24 mouse cellular contexts compared by ENCODE assay signal in genomic region chr10:108896529-108896928, GRCm38 (mm10).
"Had no signal": no experiment of that assay in that cellular context is flagged by ENCODE, and none has a peak within 500 bp of the region (broad histone marks: within the 10 kb centered on the region; RNA-seq: fewer than 3 reads in every experiment).

No protein-coding gene starts in this region.

- H3K4me2 ChIP-seq: heart, embryonic 11.5 days; heart, embryonic 13.5 days; heart, embryonic 15.5 days; hindbrain, embryonic 13.5 days; hindbrain, embryonic 15.5 days; kidney, embryonic 15.5 days; limb, embryonic 13.5 days; limb, embryonic 15.5 days; liver, embryonic 12.5 days had no signal

- ATAC-seq: forebrain, postnatal 0 days; hindbrain, postnatal 0 days; intestine, embryonic 16.5 days; liver, embryonic 12.5 days had no signal

- H3K9ac ChIP-seq: forebrain, postnatal 0 days; heart, embryonic 13.5 days; heart, embryonic 15.5 days; hindbrain, embryonic 13.5 days; hindbrain, embryonic 15.5 days; kidney, embryonic 15.5 days; limb, embryonic 13.5 days; limb, embryonic 15.5 days; liver, embryonic 12.5 days had no signal

- H3K4me1 ChIP-seq: heart, embryonic 13.5 days; heart, embryonic 15.5 days; hindbrain, embryonic 13.5 days; hindbrain, embryonic 15.5 days; kidney, embryonic 15.5 days; limb, embryonic 13.5 days; limb, embryonic 15.5 days; liver, embryonic 12.5 days had no signal

- H3K27ac ChIP-seq: heart, adult 2 months; heart, embryonic 13.5 days; heart, embryonic 15.5 days; hindbrain, embryonic 13.5 days; hindbrain, embryonic 15.5 days; hindbrain, postnatal 0 days; kidney, embryonic 15.5 days; kidney, postnatal 0 days; limb, embryonic 13.5 days; limb, embryonic 15.5 days; liver, embryonic 12.5 days had no signal

- H3K9me3 ChIP-seq: heart, embryonic 13.5 days; heart, embryonic 15.5 days; hindbrain, embryonic 13.5 days; hindbrain, embryonic 15.5 days; kidney, embryonic 15.5 days; limb, embryonic 13.5 days; limb, embryonic 15.5 days; liver, embryonic 12.5 days had no signal

- H3K4me3 ChIP-seq: heart, adult 2 months; heart, embryonic 13.5 days; heart, embryonic 15.5 days; hindbrain, embryonic 13.5 days; hindbrain, embryonic 15.5 days; kidney, embryonic 15.5 days; limb, embryonic 13.5 days; limb, embryonic 15.5 days; liver, embryonic 12.5 days had no signal

- DNase-seq: forebrain, postnatal 0 days; gastrocnemius, postnatal 14 days; gastrocnemius, postnatal 36 days; heart, adult 2 months; kidney, adult 11 months; kidney, adult 2 months; kidney, adult 9 months; kidney, postnatal 14 days; kidney, postnatal 36 days; layer of hippocampus, adult 9-11 months; layer of hippocampus, postnatal 36 days; left cerebral cortex, postnatal 4 days had no signal

- H3K27me3 ChIP-seq: heart, embryonic 13.5 days; heart, embryonic 15.5 days; hindbrain, embryonic 13.5 days; hindbrain, embryonic 15.5 days; kidney, embryonic 15.5 days; limb, embryonic 13.5 days; limb, embryonic 15.5 days; liver, embryonic 12.5 days had no signal

- H3K36me3 ChIP-seq: heart, embryonic 13.5 days; heart, embryonic 15.5 days; hindbrain, embryonic 13.5 days; kidney, embryonic 15.5 days; limb, embryonic 13.5 days; limb, embryonic 15.5 days; liver, embryonic 12.5 days had no signal
